Mouse (Mus musculus) urinary bladder, postnatal 14 days (tissue): ENCODE data around the gene Ap1b1.

Experiments
- DNase-seq: peaks from one replicate; pipeline ENCODE4 v3.0.0; 2021; ENCODE audit warnings: low spot score

Ap1b1 gene

GRCm38 (mm10) chr11:5035421-5035820 lies 48.8 kb downstream of the Ap1b1 start:
- DNase-seq, result no peak

- DNase-seq, result peak; percentile 72
Measured at GRCm38 (mm10) chr11:5037146-5037854, 50.7 kb downstream of the Ap1b1 start.

GRCm38 (mm10) chr11:5040585-5040984 lies 54.0 kb downstream of the Ap1b1 start:
- no peak for DNase-seq

GRCm38 (mm10) chr11:5041144-5041780 lies 54.6 kb downstream of the Ap1b1 start:
- no peak for DNase-seq

GRCm38 (mm10) chr11:5042645-5043381 lies 56.2 kb downstream of the Ap1b1 start:
- no peak for DNase-seq

GRCm38 (mm10) chr11:5046321-5046926 lies 59.8 kb downstream of the Ap1b1 start:
- DNase-seq, result no peak

GRCm38 (mm10) chr11:5051629-5052028 lies 65.0 kb downstream of the Ap1b1 start:
- no peak for DNase-seq

- DNase-seq, result no peak
Measured at GRCm38 (mm10) chr11:5052200-5052854, 65.7 kb downstream of the Ap1b1 start.

GRCm38 (mm10) chr11:5054151-5054550 lies 67.5 kb downstream of the Ap1b1 start:
- no peak for DNase-seq

GRCm38 (mm10) chr11:5054874-5055273 lies 68.2 kb downstream of the Ap1b1 start:
- no peak for DNase-seq

GRCm38 (mm10) chr11:5055945-5056938 lies 69.6 kb downstream of the Ap1b1 start:
- DNase-seq, result no peak

GRCm38 (mm10) chr11:5057064-5057463 lies 70.4 kb downstream of the Ap1b1 start:
- no peak for DNase-seq

GRCm38 (mm10) chr11:5057541-5057855 lies 70.9 kb downstream of the Ap1b1 start:
- DNase-seq, result no peak

GRCm38 (mm10) chr11:5057856-5058641 lies 71.4 kb downstream of the Ap1b1 start, which contains the start of gene Rasl10a:
Gene Rasl10a, plus strand, starts transcription at chr11:5058128.
- DNase-seq, result peak; percentile 39

GRCm38 (mm10) chr11:5058783-5059182 lies 72.2 kb downstream of the Ap1b1 start:
- no peak for DNase-seq

- no peak for DNase-seq
Measured at GRCm38 (mm10) chr11:5059230-5059629, 72.6 kb downstream of the Ap1b1 start.

GRCm38 (mm10) chr11:5059704-5060156 lies 73.1 kb downstream of the Ap1b1 start:
- no peak for DNase-seq

GRCm38 (mm10) chr11:5060756-5061412 lies 74.3 kb downstream of the Ap1b1 start:
- no peak for DNase-seq

GRCm38 (mm10) chr11:5061413-5062139 lies 75.0 kb downstream of the Ap1b1 start:
- peak; percentile 97 for DNase-seq
